Mouse (Mus musculus) lung, adult 2 months (tissue): ENCODE measurements at regions not wholly inside any gene's neighbourhood (a gene's known extent, or its start where the extent isn't known, plus 50 kb on each side); places are given as distances from the start of the nearest gene placed in this dataset.

Source experiments
- CTCF ChIP-seq: fragments of 200-500 bp; IDR thresholded peaks from 2 replicates; pipeline ENCODE4 v1.5.1; 2011; ENCODE audit warnings: mild to moderate bottlenecking, low read length, control low read depth; ENCODE audit not compliant: insufficient read depth
- POLR2A ChIP-seq: fragments of 200-500 bp; IDR thresholded peaks from 2 replicates; pipeline ENCODE4 v1.6.1; 2011; ENCODE audit warnings: low read depth, mild to moderate bottlenecking, control low read depth, low read length, borderline replicate concordance; ENCODE audit errors: extremely low read depth

GRCm38 (mm10) chr5:13974664-13975063 lies 50.4 kb upstream of the Sema3e start:
- TF ChIP-seq CTCF (no peak), POLR2A (no peak)
